10 mouse cellular contexts compared by ENCODE assay signal in genomic region chr14:67141581-67142441, GRCm38 (mm10).
A peak's percentile ranks its signal among the peaks of the same experiment; 100 is the strongest.
DNase-seq lines count a peak whose midpoint lies in the region; ATAC-seq lines count a peak whose summit lies in the region.
"Had no signal": no experiment of that assay in that cellular context is flagged by ENCODE, and none has a peak within 500 bp of the region (broad histone marks: within the 10 kb centered on the region; RNA-seq: fewer than 3 reads in every experiment).

No protein-coding gene starts in this region.

- no peaks in the 10 kb centered on the region for H3K9me3 ChIP-seq in hindbrain, embryonic 14.5 days (ENCODE audit: control insufficient read depth, low read length)
- no peaks in the 10 kb centered on the region for H3K9me3 ChIP-seq in stomach, embryonic 15.5 days

- intact Hi-C loops in left cerebral cortex, postnatal 36 days (cut with DNase I), result loop anchor here (2.0 to 5.0 kb wide), 3 partner anchors 45 to 85 kb away; no protein-coding TSS in a partner anchor

- peak overlapping the region; percentile 11; the same call in 1 of the 2 replicates for H3K9ac ChIP-seq in hindbrain, embryonic 14.5 days
- no peak overlapping the region for H3K9ac ChIP-seq in stomach, embryonic 15.5 days

- no peaks in the 10 kb centered on the region for H3K27me3 ChIP-seq in hindbrain, embryonic 14.5 days (ENCODE audit: control insufficient read depth, insufficient read depth, low read length)
- no peaks in the 10 kb centered on the region for H3K27me3 ChIP-seq in stomach, embryonic 15.5 days (replicated peaks)

- peak; percentile 73 to 77 for DNase-seq in left cerebral cortex, adult 18-20 months (ENCODE audit: low spot score in 2 of 2)
- no peak for DNase-seq in left cerebral cortex, adult 11 months (ENCODE audit: low spot score)
- DNase-seq in cerebellum, adult 8-10 months, result peak; percentile 57
- DNase-seq in hindbrain, embryonic 14.5 days (ENCODE audit: low spot score), result no peak
- DNase-seq in left cerebral cortex, postnatal 36 days (ENCODE audit: low spot score in 2 of 2), result peak; percentile 65 to 68
- no peak for DNase-seq in natural killer cell, adult 2 months (ENCODE audit: low spot score in 2 of 2)
- DNase-seq in thymus, postnatal 10 days (ENCODE audit: low spot score in 2 of 2), result no peak

- peaks cover 32% of the 10 kb centered on the region for H3K4me1 ChIP-seq in hindbrain, embryonic 14.5 days (replicated peaks; ENCODE audit: control insufficient read depth, insufficient read depth, low read length)
- H3K4me1 ChIP-seq in stomach, embryonic 15.5 days, result peaks cover 18% of the 10 kb centered on the region

- WGBS in hindbrain, embryonic 14.5 days, result 27% methylated on average over 15 of the region's 15 CpGs
- 23% methylated on average over 15 of the region's 15 CpGs for WGBS in stomach, embryonic 15.5 days

- peak overlapping the region; percentile 41 for H3K27ac ChIP-seq in hindbrain, embryonic 14.5 days
- H3K27ac ChIP-seq in stomach, embryonic 15.5 days, result peak overlapping the region; percentile 31; the same call in 1 of the 2 replicates
- H3K27ac ChIP-seq: macrophage had no signal

- H3K36me3 ChIP-seq in hindbrain, embryonic 14.5 days (replicated peaks; ENCODE audit: control insufficient read depth, insufficient read depth), result no peaks in the 10 kb centered on the region
- H3K36me3 ChIP-seq in stomach, embryonic 15.5 days, result no peaks in the 10 kb centered on the region

- H3K4me2 ChIP-seq in hindbrain, embryonic 14.5 days (replicated peaks), result no peak overlapping the region; the same call in 1 of the 2 replicates
- H3K4me2 ChIP-seq in stomach, embryonic 15.5 days, result peak overlapping the region; percentile 19

- no peak overlapping the region for H3K4me3 ChIP-seq in hindbrain, embryonic 14.5 days (replicated peaks; ENCODE audit: low read length)
- no peak overlapping the region for H3K4me3 ChIP-seq in stomach, embryonic 15.5 days (replicated peaks)
- H3K4me3 ChIP-seq: erythroblast, embryonic 14.5 days had no signal

- peak; percentile 71; the same call in 1 of the 2 replicates for ATAC-seq in hindbrain, embryonic 14.5 days (ENCODE audit: low FRiP score)
- no peak for ATAC-seq in stomach, embryonic 15.5 days (ENCODE audit: insufficient read depth, low FRiP score, low read depth)

Comparison
In these comparisons a context has a peak if more than half of its experiments do, and no peak if none do; other contexts are left out.
1. DNase-seq: peak in left cerebral cortex, adult 18-20 months (2 of 2), cerebellum, adult 8-10 months (single experiment) and left cerebral cortex, postnatal 36 days (2 of 2); none in left cerebral cortex, adult 11 months (single experiment), hindbrain, embryonic 14.5 days (single experiment), natural killer cell, adult 2 months (0 of 2) and thymus, postnatal 10 days (0 of 2).